Mouse (Mus musculus): Measurements from ENCODE around the gene Olfr142.
"Not testable (repeated sequence)": the region's sequence is repeated elsewhere in the genome, so short reads cannot be mapped to it uniquely, and the experiment has no call there.

The Olfr142 gene

GRCm38 (mm10) chr2:90257492-90257891, at the start of gene Olfr142:
TSS of gene Olfr142 (minus strand) at chr2:90257592.
- DNase-seq (ENCODE audit: low spot score), result no peak

GRCm38 (mm10) chr2:90292741-90293140, 35.3 kb upstream of the Olfr142 start, which contains the start of gene Olfr1272:
TSS of gene Olfr1272 (minus strand) at chr2:90292841.
- DNase-seq (ENCODE audit: low spot score), result no peak

GRCm38 (mm10) chr2:90270932-90271331, 13.5 kb upstream of the Olfr142 start, which contains the start of gene Olfr1271:
TSS of gene Olfr1271 (minus strand) at chr2:90271032.
- no peak for DNase-seq (ENCODE audit: low spot score)

- not testable (repeated sequence) for DNase-seq (ENCODE audit: low spot score)
These were observed 33.0 kb downstream of the Olfr142 start, which contains the start of gene Olfr1506 for GRCm38 (mm10) chr2:90224393-90224792. TSS of gene Olfr1506 (minus strand) at chr2:90224493.

Data from c-Kit-positive CD71-positive TER-119-positive erythroid progenitor cells, embryonic 14.5 days (primary cell).